Mouse (Mus musculus) hindbrain, embryonic 16.5 days (tissue): ENCODE results near the gene A630095N17Rik. TPM values are rescaled to one million over a fixed set of nuclear protein-coding genes. Genes with fewer than 3 reads are reported as not detected.

ENCODE experiments used
- ATAC-seq: fragments of 200-750 bp; cut with Nextera tagmentation; 2 replicates; pipeline ENCODE4 v1.8.0; 2017; ENCODE audit warnings: moderate TSS enrichment, moderate library complexity
- H3K27ac ChIP-seq: fragments of 300-500 bp; sonication (generic); 2 replicates; pipeline ENCODE4 v1.5.1; 2014; ENCODE audit warnings: low read depth, mild to moderate bottlenecking, control low read depth, low read length, moderate library complexity
- H3K27me3 ChIP-seq: fragments of 300-500 bp; sonication (generic); replicated peaks from 2 replicates; pipeline ENCODE4 v1.6.1; 2014; ENCODE audit warnings: low read length; ENCODE audit not compliant: control insufficient read depth, insufficient read depth
- H3K36me3 ChIP-seq: fragments of 300-500 bp; sonication (generic); 2 replicates; pipeline ENCODE4 v1.6.1; 2014; ENCODE audit warnings: mild to moderate bottlenecking, low read length, moderate library complexity, mixed read lengths; ENCODE audit not compliant: control insufficient read depth, insufficient read depth
- H3K4me1 ChIP-seq: fragments of 300-500 bp; sonication (generic); 2 replicates; pipeline ENCODE4 v1.6.1; 2014; ENCODE audit warnings: low read depth, low read length; ENCODE audit not compliant: control insufficient read depth, insufficient read depth
- H3K4me2 ChIP-seq: fragments of 300-500 bp; sonication (generic); 2 replicates; pipeline ENCODE4 v1.6.1; 2014; ENCODE audit warnings: mild to moderate bottlenecking, low read length, control low read depth, moderate library complexity
- H3K4me3 ChIP-seq: fragments of 300-500 bp; sonication (generic); 2 replicates; pipeline ENCODE4 v1.5.1; 2014; ENCODE audit warnings: mild to moderate bottlenecking, low read length, control low read depth, moderate library complexity
- H3K9ac ChIP-seq: fragments of 300-500 bp; sonication (generic); 2 replicates; pipeline ENCODE4 v1.6.1; 2014; ENCODE audit warnings: low read depth, mild to moderate bottlenecking, control low read depth, low read length, moderate library complexity
- H3K9me3 ChIP-seq: fragments of 300-500 bp; sonication (generic); 2 replicates; pipeline ENCODE4 v1.6.1; 2014; ENCODE audit warnings: mild to moderate bottlenecking, low read length, moderate library complexity; ENCODE audit not compliant: control insufficient read depth
- WGBS: fragments of 180-500 bp; shearing (Covaris S2); extraction: QIAGEN DNeasy Blood & Tissue Kit; methylation state at CpG from one replicate; pipeline ENCODE4 v1.1.7; 2014; 5-methylcytosine and 5-hydroxymethylcytosine counted together
- polyA plus RNA-seq: library from polyadenylated mRNA; unstranded; fragments of >200 nt; fragmentation: Nextera tagmentation; extraction: Ambion mirVana; gene quantifications from 2 replicates; pipeline ENCODE4 v1.2.1, GENCODE M21; 2015

A630095N17Rik gene
- polyA plus RNA-seq, 1 experiment from 2014 or later, result not detected

DNA sequence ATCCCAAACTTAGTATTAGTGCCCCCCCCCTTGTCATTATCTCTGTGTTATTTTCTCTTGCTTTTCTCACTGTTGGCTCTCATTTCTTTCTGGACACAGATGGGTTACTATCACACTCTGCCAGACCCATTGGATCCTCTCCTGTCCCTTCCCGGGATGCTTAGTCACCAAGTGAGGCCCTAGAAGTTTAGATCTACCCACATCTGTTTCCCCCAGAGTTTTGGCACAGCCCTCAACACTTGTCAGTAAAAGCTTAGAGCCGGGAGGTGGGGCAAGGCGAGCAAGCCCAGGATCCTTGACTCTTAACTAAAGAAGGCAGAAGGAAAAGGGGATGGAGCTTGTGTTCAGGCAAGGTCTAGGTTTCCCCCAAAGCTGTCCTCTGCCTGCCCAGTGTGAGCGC is 2.7 kb downstream of the A630095N17Rik start:
- ATAC-seq, result no peak
- H3K36me3 ChIP-seq, result no peaks in the 10 kb centered on the region
- H3K9ac ChIP-seq, result no peak overlapping the region
- H3K4me1 ChIP-seq, result no peaks in the 10 kb centered on the region
- H3K27ac ChIP-seq, result no peak overlapping the region
- H3K4me2 ChIP-seq, result no peak overlapping the region
- no peaks in the 10 kb centered on the region for H3K27me3 ChIP-seq
- no peaks in the 10 kb centered on the region for H3K9me3 ChIP-seq
- no peak overlapping the region for H3K4me3 ChIP-seq
- WGBS, result 73% methylated on average over 4 of the region's 4 CpGs

DNA sequence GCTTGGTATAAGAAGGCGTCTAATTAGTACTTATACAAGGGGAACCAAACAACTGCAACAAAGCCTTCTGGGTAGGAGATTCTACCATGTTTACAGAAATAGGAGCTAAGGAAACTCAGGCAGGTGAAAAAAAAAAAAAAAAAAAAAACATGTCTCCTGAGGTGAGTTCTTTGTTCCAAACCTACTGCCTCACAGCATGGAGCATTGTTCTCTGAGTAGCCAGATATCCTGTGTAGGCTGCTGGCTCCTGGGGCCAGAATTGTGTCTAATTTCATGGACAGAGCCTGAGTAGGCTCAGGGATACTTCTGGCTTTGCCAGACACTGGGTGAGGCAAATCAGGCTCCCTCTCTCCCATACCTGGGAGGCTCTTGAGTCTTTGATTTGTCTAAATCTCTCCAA is 4.2 kb downstream of the A630095N17Rik start:
- Histone ChIP-seq H3K36me3 (no peaks in the 10 kb centered on the region), H3K9ac (no peak overlapping the region), H3K4me1 (no peaks in the 10 kb centered on the region), H3K4me2 (no peak overlapping the region), H3K27ac (no peak overlapping the region), H3K4me3 (no peak overlapping the region), H3K27me3 (no peaks in the 10 kb centered on the region), H3K9me3 (no peaks in the 10 kb centered on the region)
- no peak for ATAC-seq
- WGBS, result 78% methylated on average over 1 of the region's 1 CpGs

DNA sequence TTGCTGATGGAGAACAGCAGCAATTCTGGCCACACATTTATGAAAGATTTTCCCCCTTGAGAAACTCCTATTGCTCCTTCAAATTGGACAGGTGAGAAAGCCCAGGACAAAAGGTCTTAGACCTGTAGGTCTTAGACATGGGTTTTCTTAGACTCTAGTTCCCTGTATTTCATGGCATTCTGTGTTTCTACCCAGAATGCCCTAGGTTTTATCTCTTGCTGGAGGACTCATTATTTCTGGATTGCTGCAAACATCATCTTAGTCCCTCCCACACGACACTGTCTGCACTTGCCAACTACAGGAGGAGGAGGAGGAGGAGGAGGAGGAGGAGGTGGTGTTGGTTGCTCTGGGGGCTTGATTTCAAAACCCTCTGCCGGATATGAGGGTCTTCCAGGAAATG is 5.8 kb downstream of the A630095N17Rik start:
- Histone ChIP-seq H3K27me3 (peaks cover under 1% of the 10 kb centered on the region; the same call in 1 of the 2 replicates), H3K9ac (no peak overlapping the region), H3K4me2 (no peak overlapping the region), H3K27ac (no peak overlapping the region), H3K4me1 (no peaks in the 10 kb centered on the region), H3K36me3 (no peaks in the 10 kb centered on the region), H3K4me3 (no peak overlapping the region), H3K9me3 (no peaks in the 10 kb centered on the region)
- WGBS, result 88% methylated on average over 2 of the region's 2 CpGs
- no peak for ATAC-seq

DNA sequence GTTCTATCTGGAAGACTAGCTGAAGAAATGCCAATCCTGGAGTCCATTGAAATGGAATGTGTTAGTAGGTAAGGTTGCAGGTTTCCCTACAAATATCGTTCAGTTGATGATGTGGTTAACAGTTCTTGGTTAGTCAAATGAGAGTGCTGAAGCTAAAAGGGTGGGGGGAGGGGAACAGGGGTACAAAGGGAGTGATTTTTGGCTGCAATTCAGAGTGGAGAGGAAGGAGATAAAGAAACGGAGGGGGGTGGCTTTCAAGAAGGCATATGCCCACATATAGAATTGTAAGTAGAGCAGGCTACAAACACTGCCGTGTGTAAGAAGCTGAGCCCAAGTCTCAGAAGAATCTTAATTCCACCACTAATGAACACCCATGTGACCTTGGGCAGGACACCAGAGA is 6.4 kb downstream of the A630095N17Rik start:
- no peak for ATAC-seq
- Histone ChIP-seq H3K4me1 (no peaks in the 10 kb centered on the region), H3K4me3 (no peak overlapping the region), H3K9ac (no peak overlapping the region), H3K27me3 (peaks cover 7% of the 10 kb centered on the region), H3K9me3 (no peaks in the 10 kb centered on the region), H3K4me2 (no peak overlapping the region), H3K36me3 (no peaks in the 10 kb centered on the region), H3K27ac (no peak overlapping the region)
- WGBS, result 60% methylated on average over 3 of the region's 3 CpGs

DNA sequence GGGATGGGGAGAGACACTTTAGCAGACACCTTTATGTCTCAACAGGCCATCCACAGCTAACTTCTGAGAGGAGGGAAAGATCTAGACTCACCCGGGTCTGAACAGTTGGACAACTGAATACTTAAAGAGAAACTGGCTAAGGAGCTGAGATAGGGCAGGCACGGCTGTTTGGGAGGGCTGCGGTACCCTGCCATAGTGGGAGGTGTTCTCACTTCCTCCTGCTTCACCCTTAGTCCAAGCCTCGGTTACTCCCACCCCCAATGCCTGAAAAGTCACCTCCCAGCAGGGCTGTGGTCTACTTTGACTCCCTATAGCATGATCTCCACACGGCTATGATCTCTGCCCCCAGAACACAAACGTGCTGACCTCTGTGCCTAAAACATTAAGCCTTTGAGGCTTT is 8.4 kb downstream of the A630095N17Rik start:
- H3K9ac ChIP-seq, result no peak overlapping the region
- WGBS, result 80% methylated on average over 6 of the region's 6 CpGs
- no peak overlapping the region for H3K27ac ChIP-seq
- H3K4me1 ChIP-seq, result peaks cover 4% of the 10 kb centered on the region
- H3K4me3 ChIP-seq, result no peak overlapping the region
- H3K36me3 ChIP-seq, result no peaks in the 10 kb centered on the region
- H3K27me3 ChIP-seq, result peaks cover 9% of the 10 kb centered on the region
- no peak for ATAC-seq
- no peaks in the 10 kb centered on the region for H3K9me3 ChIP-seq
- no peak overlapping the region for H3K4me2 ChIP-seq

DNA sequence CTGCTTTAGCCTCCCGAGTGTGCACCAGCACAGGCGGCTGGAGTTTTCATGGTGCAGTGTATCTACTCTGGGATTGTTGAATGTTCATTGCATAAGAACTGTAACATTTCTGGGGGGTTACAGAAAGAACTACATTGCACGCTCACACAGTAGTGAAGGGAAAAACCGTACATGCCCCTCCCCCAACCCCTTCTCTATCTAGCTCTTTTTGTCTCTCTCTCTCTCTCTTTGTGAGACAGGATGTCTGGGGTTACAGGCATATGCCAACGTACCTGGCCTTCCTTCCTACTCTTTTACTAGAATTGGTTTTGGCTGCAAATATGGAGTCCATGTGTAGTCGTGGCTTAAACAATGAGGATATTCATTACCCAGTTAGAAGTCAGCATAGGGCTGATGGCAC is 9.0 kb downstream of the A630095N17Rik start:
- ATAC-seq, result no peak
- Histone ChIP-seq H3K9ac (no peak overlapping the region), H3K4me1 (peaks cover 9% of the 10 kb centered on the region), H3K9me3 (no peaks in the 10 kb centered on the region), H3K4me3 (no peak overlapping the region), H3K36me3 (no peaks in the 10 kb centered on the region), H3K4me2 (no peak overlapping the region), H3K27me3 (peaks cover 9% of the 10 kb centered on the region), H3K27ac (no peak overlapping the region)
- 82% methylated on average over 6 of the region's 6 CpGs for WGBS

DNA sequence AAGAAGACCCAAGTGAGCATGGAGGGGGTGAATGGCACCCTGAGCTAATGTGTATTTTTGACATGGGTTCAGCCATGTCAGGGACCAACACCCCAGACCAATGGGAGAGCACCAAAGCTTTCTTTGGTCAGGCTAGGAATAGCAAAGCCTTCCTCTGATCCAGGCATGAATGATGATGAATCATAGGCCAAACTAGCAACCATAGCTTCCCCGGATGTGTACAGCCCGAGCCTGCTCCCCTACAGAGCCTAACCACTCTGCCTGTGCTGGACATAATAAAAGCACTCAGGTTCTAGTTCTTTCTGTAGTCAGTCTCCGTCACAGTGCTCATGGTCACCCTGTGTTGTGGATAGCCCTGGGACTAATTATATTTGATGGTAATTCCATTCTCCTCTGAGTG is 10.4 kb downstream of the A630095N17Rik start:
- H3K4me2 ChIP-seq, result no peak overlapping the region
- no peak overlapping the region for H3K4me3 ChIP-seq
- no peak overlapping the region for H3K9ac ChIP-seq
- no peaks in the 10 kb centered on the region for H3K36me3 ChIP-seq
- no peak overlapping the region for H3K27ac ChIP-seq
- peaks cover 16% of the 10 kb centered on the region for H3K27me3 ChIP-seq
- H3K9me3 ChIP-seq, result no peaks in the 10 kb centered on the region
- 79% methylated on average over 3 of the region's 3 CpGs for WGBS
- peaks cover 9% of the 10 kb centered on the region for H3K4me1 ChIP-seq
- ATAC-seq, result no peak

DNA sequence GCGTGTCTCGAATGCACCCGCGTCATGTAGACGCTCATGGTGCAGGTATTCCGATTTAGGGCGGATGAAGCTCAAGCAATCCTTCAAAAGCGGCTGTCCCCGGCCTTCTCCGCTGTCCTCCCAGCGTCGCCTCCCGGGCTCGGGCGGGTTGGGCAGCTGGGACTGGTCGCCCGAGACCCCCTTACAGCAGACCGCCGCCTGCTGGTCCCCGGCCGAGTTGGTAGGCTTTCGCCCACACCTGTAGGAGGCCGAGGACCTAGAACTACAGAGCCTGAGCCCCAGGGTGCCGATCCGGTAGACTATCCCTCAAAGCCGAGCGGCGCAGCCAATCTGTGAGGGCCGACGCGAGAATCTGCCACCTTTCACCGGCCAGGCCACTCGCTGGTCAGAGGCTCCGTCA is 12.4 kb downstream of the A630095N17Rik start, which contains the start of gene Tuba4a:
Gene Tuba4a, minus strand, starts transcription at position 335 of the 400 bp plus-strand sequence.
- peak within 1 kb of the TSS; percentile 89 for H3K4me2 ChIP-seq
- H3K4me1 ChIP-seq, result peaks cover 9% of the 10 kb centered on the region
- under 1% methylated on average over 34 of the region's 34 CpGs for WGBS
- H3K9me3 ChIP-seq, result no peaks in the 10 kb centered on the region
- H3K9ac ChIP-seq, result peak within 1 kb of the TSS; percentile 66
- peaks cover 4% of the 10 kb centered on the region for H3K36me3 ChIP-seq
- peak; percentile 53 for ATAC-seq
- peaks cover 16% of the 10 kb centered on the region for H3K27me3 ChIP-seq
- H3K27ac ChIP-seq, result no peak within 1 kb of the TSS; the same call in 1 of the 2 replicates
- H3K4me3 ChIP-seq, result peak within 1 kb of the TSS; percentile 56

DNA sequence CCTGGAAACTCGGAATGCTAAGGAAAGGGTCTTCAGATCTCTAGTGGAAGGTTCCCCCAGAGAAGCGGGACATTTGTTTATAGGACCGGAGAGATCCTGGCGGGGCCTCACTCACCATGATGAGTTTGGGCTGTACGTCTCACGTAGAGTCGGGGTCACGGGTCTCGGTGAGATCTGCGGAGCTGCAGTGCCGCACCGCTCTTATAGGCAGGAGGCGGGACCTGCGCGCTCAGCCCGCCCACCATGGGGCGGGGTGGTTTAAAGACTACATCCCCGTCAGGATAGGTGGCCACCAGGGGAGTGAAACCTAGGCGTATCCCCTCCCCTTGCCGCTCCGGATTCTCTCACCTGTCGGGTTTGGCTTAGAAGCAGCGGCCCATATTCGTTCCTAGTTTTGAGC is 12.8 kb downstream of the A630095N17Rik start:
- Histone ChIP-seq H3K9me3 (no peaks in the 10 kb centered on the region), H3K27ac (no peak overlapping the region; the same call in 1 of the 2 replicates), H3K9ac (peak overlapping the region; percentile 66), H3K4me2 (peak overlapping the region; percentile 89), H3K27me3 (peaks cover 16% of the 10 kb centered on the region), H3K36me3 (peaks cover 8% of the 10 kb centered on the region), H3K4me1 (peaks cover 9% of the 10 kb centered on the region), H3K4me3 (peak overlapping the region; percentile 56)
- under 1% methylated on average over 22 of the region's 24 CpGs for WGBS
- ATAC-seq, result peak; percentile 90
